Mouse (Mus musculus) frontal cortex, postnatal 25 days (tissue): ENCODE measurements around the gene Nuak2.
"Not testable (repeated sequence)": the region's sequence is repeated elsewhere in the genome, so short reads cannot be mapped to it uniquely, and the experiment has no call there.

ENCODE experiments used
- DNase-seq, 2 experiments: peaks; one replicate each; pipeline ENCODE4 v3.0.0; 2022; ENCODE audit warnings: low spot score in 2 of 2

The Nuak2 gene

DNA sequence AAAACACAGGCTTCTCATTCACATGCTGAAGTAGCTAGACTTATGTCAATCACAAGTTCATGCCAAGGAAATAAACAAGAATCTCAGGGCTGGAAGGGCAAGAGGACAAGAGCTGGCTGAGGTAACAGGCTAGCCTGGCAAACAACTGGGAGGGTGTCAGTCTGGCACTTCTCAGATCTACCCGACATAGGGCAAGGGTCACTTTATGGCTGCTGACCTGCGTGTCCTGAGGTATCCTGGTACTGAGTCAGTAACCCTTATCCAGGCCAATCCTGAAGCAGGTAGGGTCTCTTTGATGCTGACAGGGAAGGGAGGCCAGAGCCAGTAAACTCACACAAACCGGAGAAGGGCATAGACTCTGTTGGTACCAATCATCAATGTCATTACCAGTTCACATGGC is 12.6 kb downstream of the Nuak2 start:
- no peak for DNase-seq

DNA sequence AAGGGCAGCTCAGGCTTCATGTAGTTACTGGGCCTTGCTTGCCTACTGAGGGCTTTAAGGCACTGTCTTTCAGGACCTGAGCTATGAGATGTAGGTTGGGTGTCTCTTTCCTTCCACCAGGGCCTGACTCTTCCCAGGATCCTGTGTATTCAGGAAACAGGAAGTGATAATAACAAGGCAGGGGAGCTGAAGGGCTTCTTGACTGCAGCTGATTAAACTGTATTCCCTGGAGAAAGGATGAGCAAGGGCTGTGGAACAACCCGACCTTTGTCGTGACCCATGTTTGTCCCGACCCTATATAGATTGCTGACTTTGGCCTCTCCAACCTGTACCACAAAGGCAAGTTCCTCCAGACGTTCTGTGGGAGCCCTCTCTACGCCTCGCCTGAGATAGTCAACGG is 13.7 kb downstream of the Nuak2 start:
- no peak for DNase-seq

DNA sequence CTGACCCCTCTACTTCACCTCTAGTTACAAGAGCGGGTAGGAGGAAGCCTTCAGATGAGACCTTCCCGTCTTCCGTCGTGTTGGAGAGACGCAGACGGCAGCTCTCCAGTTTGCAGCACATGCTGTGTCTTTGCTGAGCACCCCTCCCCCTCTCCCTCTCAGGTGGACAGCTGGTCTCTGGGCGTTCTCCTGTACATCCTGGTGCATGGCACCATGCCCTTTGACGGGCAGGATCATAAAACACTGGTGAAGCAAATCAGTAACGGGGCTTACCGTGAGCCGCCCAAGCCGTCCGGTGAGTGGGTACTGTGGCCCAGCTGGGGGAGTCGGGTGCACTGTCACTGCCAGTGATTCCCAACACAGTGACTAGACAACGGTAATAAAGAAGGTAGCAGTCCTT is 14.5 kb downstream of the Nuak2 start:
- DNase-seq = no peak

DNA sequence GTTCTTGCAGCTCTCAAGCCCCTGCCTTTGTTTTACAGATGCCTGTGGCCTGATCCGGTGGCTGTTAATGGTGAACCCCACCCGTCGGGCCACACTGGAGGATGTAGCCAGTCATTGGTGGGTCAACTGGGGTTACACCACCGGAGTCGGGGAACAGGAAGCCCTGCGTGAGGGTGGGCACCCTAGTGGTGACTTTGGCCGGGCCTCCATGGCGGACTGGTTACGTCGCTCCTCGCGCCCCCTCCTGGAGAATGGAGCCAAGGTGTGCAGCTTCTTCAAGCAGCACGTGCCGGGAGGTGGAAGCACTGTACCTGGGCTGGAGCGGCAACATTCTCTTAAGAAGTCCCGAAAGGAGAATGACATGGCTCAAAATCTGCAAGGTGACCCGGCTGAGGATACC is 15.4 kb downstream of the Nuak2 start:
- no peak for DNase-seq

DNA sequence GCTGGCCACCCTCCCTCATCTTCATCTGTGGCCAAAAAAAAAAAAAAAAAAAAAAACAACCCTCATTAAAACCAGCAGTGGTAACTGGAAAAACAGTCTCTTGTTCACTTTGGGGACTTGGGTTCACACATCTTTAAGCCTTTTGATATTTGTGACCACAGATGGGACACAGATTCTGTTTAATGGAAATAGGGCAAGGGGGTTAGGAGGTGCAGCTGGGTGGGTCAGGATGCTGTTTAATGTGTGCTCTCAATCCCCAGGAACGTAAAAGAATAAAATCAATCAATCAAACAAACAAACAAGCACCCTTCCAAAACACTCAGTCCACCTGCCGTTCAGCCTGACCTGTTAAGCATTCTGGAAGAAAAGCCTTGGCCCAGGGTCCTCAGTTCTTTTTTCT is 17.3 kb downstream of the Nuak2 start:
- DNase-seq = no peak

DNA sequence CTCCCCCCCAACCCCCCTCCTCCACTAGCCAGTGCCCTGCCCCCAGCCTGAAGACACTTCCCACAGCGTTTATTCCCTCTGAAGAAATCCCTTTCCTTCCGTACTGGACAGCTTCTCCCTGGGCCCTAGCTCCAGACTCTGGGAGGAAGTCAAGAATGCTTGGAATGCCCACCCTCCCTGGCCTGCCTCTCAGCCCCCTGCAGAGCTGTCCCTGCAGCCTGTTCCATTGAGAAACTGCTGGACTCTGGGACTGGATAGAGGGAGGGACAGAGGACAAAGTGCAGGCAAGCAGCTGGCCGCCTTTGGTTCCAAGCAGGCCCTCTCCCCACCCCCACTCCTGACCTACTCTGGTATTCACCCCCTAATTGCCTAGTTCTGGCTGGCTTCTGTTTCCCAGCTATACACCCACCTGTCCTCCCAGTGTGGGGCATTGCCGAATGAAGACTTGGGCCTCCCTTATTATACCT is 17.8 kb downstream of the Nuak2 start:
- no peak for DNase-seq

DNA sequence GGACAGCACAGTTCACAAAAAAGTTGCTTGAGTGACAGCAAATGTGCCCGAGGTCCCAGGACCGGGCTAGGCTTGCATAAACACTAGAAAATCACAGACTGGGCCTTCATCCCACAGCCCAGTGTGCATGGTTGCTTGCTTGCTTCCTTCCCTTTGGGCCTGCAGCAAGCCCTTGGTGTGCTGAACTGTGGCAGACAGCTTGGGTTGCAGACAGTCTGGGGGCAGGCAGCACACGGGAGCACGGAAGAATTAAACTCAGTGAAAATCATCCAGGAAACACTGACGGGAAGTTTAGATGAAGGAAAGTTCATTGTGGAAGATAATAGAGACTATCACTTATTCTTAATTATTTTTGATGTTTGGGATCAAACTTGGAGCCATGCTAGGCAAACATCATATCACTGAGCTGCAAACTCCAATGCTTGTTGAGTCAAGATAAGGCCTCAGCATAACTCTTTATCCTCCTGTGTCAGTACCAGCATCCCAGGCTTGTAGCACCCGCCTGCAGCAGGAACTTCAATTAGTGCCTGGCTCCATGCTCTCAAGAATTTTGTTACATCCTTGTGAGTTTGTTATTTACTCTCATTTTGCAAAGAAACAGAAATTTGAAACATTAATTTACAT is 18.4 kb downstream of the Nuak2 start:
- no peak for DNase-seq

DNA sequence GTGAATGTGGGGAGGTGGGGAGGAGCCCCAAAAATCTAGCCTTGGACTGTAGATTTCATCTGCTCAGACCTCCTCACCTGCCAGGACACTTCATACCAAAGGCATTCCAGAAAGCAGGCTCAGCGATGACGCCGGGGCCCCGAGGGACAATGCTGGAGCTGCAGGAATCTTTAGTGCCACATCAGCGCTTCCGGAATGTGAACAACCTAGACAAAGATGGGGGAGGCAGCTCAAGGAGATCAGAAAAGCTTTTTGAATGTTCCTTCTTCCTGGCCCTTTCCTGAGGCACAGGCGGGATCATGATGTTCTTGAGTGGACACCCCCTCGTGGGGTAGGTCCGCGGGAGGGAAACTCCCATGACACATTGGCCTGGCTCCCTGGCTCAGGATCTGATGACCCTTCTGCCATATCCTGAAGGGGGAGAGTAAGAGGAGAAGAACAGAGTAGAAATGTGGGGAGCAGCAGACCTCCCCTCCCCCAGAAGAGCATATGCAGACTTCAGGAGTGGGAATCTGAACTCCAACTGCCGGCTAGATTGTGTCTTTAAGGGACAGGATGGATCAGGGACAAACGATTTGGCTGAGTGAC is 19.5 kb downstream of the Nuak2 start:
- no peak for DNase-seq

DNA sequence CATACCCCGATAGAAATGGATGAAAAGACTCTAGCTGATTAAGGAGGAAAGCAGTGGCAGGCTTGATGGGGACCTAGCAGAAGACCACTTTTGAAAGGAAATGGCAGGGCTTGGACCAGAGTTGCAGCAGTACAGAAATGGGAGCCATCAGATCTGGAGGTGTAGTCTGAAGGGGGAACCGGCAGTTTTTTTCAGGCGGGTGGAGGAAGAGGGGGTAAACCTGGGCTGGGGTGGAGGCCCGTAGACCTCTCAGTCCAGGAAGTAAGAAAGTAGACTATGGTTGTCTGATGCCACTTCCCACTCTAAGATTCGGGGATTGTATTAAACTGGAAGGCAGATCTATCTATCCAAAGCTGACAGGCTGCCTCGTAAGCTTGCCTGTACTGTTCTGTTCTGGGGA is 21.0 kb downstream of the Nuak2 start:
- no peak for DNase-seq

DNA sequence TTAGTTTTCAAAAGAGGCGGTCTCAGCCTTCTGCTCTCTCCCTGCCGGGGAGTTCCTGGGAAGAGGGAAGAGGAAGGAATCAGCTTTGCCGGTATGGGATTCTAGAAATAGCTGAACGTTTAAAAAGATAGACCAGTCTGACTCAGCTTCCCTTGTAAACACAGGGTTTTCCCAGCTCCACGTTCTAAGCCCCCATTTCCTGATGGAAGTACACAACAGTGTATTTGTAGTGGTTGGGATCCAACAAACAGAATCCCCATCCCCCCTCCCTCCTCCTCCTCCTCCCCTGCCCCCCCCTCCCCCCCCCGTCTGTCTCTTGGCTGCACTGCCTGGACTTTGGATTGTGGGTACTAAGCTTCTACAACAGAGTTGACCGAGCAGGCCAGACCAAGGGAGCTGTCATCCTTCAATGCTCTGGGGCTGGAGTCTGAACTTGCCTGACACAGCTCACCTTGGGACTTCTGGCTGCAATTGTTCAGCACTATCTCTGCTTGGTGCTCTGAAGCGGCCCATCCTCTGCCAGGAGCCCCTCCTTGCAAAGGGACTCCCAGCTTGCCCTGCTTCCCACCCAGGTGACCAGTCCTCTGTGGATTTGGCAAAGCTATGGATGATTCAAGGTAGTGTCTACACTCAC is 22.2 kb downstream of the Nuak2 start:
- no peak for DNase-seq

DNA sequence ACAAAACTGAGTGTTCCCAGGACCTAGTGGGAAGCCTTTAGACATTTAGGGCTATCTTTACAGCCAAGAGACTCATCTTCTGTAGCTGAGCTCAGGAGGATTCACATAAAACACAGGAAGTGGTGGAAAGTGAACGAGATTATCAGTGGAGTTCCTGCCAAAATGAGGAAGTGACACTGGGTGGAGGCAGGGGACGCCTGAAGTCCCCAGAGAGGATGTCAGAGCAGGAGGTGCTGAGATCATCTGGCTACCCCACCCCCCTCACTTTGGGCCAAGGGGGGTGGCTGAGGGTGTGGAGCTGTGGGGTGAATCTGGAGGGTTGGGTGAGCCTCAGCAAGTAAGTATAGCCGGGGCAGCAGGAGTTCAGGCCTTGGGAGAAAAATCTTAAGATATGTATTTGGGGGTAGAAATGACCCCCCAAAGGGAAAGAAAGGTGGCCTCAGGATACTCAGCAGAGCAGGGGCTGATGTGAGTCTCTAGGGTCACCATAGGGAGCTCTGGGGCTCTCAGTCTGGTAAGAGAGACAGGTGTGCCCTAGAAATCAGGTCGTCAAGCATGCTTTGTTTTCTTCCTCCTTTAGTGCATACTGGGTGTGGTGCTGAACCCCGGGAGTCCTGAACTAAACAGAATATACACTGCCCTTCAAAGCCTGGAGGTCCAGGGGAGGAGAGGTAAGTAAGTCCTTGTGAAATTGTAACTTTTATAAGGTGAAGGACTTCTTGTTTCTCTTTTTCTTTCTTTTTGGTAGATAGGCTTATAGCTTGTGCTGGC is 26.0 kb downstream of the Nuak2 start:
- DNase-seq = no peak

DNA sequence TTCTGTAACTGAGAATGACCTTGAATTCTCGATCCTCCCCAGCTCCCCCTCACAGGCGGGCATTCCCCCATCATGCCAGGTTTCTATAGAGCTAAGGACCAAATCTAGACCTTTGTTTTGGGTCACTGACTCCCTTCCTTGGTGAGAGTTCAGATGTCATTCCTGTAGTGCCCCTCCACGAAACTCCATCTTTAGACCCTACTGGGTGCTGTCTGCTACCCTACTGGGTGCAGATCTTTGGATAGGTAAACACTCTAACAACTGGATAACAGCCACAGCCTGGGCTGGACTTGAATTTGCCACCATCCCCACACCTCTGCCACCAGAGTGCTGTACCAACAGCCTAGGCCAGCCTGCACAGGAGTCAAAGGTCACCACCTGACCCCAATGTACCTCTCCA is 26.6 kb downstream of the Nuak2 start:
- DNase-seq = no peak

DNA sequence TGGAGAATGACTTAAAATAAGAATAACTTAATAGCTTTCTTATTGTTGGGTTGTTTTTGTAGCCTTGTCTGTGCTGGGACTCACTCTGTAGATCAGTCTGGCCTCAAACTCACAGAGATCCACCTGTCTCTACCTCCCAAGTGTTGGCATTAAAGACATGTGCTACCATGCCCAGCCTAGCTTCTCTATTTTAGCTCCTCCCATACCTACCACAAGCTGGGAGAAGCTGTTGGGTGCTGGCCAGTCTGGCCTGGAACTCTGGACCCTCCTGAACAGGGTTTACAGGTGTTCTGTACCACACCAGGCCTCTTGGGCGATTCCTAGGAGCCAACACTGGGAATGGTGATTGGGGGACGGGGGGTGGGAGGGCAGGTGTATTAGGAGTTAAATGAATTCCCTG is 27.3 kb downstream of the Nuak2 start:
- no peak for DNase-seq

DNA sequence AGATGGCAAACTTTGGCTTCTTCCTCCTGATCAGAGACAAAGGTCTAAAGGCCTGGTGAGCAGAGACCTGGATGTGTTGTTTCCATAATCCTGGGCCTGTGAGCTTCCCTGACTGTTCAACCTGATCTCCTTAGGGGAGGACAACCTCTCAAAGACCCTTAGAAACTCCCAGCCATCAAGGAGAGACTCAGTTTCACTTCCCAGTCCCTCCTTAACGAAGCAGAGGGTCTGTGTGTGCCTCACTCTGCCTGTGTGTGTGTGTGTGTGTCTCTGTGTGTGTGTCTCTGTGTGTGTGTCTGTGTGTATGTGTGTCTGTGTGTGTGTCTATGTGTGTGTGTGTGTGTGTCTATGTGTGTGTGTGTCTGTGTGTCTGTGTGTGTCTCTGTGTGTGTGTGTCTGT is 27.7 kb downstream of the Nuak2 start:
- no peak for DNase-seq

DNA sequence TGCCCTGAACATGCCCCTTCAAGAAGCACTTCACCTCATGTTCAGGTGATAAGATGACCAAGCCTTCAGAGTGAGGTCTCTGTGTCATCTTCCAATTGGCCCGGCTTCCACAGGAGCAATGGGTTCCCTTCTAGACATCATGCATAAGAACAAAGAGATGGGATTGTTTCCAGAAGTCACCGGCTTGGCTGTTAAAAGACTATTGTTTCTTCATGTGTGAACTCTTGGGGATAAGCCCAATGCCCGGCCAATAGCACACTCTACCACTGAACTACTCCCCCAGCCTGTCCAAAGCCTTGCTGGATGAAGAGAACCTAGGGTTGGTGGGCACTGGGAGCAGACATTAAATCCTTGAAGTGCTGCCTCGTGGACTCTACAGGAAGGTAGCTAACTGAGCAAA is 29.6 kb downstream of the Nuak2 start:
- no peak for DNase-seq

DNA sequence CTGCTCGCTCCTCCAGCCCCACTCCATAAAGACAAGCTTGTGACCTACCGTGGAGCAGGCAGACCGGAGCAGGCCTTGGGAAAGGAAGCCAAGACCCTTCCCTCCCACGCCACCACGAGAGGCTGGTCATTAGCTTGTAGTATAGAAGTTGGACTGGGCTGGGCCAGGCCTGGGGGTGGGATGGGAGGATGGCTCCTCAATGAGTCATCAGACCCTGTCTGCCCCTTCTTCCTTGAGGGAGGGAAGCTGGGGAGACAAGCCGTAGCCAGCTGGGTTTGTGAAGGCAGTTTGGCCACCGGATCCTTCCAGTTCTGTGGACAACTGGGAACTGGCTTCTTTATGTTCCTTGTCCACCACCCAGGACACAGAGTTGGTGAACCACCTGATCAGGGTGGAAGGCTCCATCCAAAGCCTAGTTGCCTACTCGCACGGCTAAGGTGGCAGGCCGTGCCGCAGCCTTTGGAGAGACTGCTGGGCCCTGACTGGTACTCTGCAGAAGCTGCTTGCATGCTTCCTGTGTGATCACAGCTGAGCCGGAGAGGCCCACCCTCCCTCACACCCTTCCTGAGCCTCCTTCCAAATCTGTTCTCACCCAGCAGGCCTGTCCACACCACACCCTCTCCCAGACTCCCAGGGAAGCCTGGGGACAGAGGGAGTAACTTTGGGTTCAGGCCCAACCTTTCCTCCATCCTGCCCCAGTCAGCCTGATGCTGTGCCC is 30.4 kb downstream of the Nuak2 start:
- DNase-seq = no peak

DNA sequence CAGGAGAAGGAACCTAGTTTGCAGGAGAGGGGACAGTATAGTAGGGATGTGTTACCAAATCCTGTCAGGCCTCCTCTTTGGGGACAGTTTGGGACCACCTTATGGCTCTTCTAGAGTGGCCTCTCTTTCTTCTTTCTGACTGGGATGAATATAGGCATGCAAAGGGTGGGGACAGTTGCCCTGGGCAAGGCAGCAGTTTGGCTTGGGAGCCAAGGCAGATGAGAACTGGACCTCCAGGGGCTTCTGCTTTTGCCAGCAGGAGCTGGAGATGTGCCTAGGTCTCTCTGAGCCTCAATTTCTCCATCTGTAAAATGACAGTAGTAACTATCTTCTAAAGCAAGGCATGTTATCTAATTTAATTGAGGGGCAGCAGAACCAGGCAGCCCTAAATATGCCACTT is 31.0 kb downstream of the Nuak2 start:
- DNase-seq = no peak

DNA sequence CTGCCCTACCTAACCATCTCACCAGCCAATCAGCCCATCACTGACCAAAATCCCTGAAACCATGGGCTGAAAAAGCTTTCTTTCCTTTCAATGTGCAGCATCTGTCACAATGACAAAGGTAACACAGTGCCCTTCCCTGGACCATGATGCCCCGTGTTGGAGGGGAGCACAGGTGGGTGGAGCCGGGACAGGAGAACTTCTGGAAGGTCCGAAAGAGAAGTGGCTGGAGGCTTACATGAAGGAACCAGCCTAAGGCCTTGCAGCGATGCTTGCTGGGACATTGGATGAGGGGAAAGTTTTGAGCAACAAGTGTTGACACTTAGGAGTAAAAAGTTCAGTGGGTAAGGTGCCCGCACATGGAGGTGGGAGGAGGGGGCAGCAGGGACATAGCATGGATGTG is 32.5 kb downstream of the Nuak2 start:
- DNase-seq = no peak

DNA sequence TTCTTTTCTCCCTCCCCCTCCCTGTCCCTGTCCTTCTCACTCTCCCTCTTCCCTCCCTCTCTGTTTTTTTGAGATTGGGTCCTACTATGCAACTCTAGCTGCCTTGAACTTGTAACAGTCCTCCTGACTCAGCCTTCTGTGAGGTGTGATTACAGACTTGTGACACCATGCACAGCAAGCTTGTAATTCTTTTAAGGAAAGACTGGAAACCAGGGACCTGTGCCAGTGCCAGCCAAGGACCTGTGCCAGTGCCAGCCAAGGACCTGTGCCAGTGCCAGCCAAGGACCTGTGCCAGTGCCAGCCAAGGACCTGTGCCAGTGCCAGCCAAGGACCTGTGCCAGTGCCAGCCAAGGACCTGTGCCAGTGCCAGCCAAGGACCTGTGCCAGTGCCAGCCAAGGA is 33.1 kb downstream of the Nuak2 start:
- DNase-seq = not testable (repeated sequence)

DNA sequence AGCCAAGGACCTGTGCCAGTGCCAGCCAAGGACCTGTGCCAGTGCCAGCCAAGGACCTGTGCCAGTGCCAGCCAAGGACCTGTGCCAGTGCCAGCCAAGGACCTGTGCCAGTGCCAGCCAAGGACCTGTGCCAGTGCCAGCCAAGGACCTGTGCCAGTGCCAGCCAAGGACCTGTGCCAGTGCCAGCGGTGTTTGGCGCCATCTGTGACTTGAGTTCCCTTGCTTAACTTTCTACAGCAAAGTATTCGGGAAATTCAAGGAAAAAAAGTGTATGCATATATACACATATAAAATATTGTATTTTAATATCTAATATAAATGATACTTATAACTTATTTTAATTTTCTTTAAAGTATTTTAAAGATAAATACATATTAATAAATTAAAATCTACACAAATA is 33.7 kb downstream of the Nuak2 start:
- not testable (repeated sequence) for DNase-seq

DNA sequence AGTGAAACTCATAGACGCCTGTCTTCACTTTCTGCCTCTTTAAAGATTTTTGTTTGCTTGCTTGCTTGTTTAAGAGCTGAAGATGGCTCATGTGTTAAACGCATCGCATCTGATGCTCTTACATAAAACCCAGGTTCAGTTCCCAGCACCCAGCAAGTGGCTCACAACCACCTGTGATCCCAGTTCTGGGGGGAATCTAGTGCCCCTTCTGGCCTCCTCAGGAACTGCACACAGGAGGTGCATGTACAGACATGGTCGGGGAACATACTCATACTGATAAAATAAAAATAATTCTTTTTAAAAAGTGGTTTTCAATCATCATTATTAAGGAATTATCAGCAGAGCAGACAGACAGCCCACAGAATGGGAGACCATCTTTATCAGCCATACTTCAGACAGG is 35.1 kb downstream of the Nuak2 start:
- no peak for DNase-seq

DNA sequence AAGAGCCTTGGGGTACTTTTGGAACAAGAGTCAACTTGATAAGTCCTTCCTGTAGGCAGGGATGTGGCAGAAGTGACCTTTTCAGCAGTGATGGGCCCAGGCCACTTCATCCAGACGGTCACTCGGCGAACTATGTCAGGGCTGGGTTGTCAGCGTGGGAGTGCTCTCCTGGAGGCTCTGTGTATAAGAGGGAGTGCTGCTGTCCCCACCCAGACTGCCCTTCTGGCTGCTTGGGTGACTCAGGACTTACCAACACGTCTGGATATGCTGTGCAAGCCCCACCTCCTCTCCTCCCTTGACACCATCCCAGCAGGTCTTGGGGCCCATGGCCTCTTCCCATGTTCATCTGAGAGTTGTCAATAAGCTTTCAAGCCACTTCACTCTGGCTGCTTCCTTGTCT is 37.5 kb downstream of the Nuak2 start:
- DNase-seq = no peak
